Mouse (Mus musculus) midbrain, postnatal 0 days (tissue): ENCODE data around the gene Atmin. TPM values are rescaled to one million over a fixed set of nuclear protein-coding genes. Genes with fewer than 3 reads are reported as not detected.

Experiments
- ATAC-seq: fragments of 200-750 bp; cut with Nextera tagmentation; 2 replicates; pipeline ENCODE4 v1.8.0; 2017; ENCODE audit warnings: moderate number of reproducible peaks, mild to moderate bottlenecking, moderate TSS enrichment, moderate library complexity; ENCODE audit not compliant: low FRiP score
- DNase-seq: peaks from one replicate; pipeline ENCODE4 v3.0.0-alpha.2; 2015; ENCODE audit warnings: low spot score
- H3K27ac ChIP-seq: fragments of 300-500 bp; sonication (generic); 2 replicates; pipeline ENCODE4 v1.5.1; 2014; ENCODE audit warnings: low read depth, mild to moderate bottlenecking, low read length, mixed read lengths
- H3K27me3 ChIP-seq: fragments of 300-500 bp; sonication (generic); 2 replicates; pipeline ENCODE4 v1.6.1; 2014; ENCODE audit warnings: low read length, control low read depth, mixed read lengths; ENCODE audit not compliant: insufficient read depth
- H3K36me3 ChIP-seq: fragments of 300-500 bp; sonication (generic); 2 replicates; pipeline ENCODE4 v1.6.1; 2014; ENCODE audit warnings: low read length, control low read depth, mixed read lengths; ENCODE audit not compliant: insufficient read depth
- H3K4me1 ChIP-seq: fragments of 300-500 bp; sonication (generic); 2 replicates; pipeline ENCODE4 v1.6.1; 2014; ENCODE audit warnings: mild to moderate bottlenecking, control low read depth, antibody characterized with exemption, low read length, mixed read lengths; ENCODE audit not compliant: insufficient read depth
- H3K4me2 ChIP-seq: fragments of 300-500 bp; sonication (generic); 2 replicates; pipeline ENCODE4 v1.6.1; 2014; ENCODE audit warnings: low read depth, mild to moderate bottlenecking, low read length, mixed read lengths; ENCODE audit not compliant: poor library complexity, severe bottlenecking
- H3K4me3 ChIP-seq: fragments of 300-500 bp; sonication (generic); 2 replicates; pipeline ENCODE4 v1.5.1; 2014; ENCODE audit warnings: low read depth, mild to moderate bottlenecking, low read length, moderate library complexity
- H3K9ac ChIP-seq: fragments of 300-500 bp; sonication (generic); replicated peaks from 2 replicates; pipeline ENCODE4 v1.6.1; 2014; ENCODE audit warnings: mild to moderate bottlenecking, low read length, moderate library complexity, mixed read lengths; ENCODE audit not compliant: poor library complexity, severe bottlenecking
- H3K9me3 ChIP-seq: fragments of 300-500 bp; sonication (generic); 2 replicates; pipeline ENCODE4 v1.6.1; 2016; ENCODE audit warnings: low read length, control low read depth
- CTCF ChIP-seq: IDR thresholded peaks from 2 replicates; pipeline ENCODE4 v1.5.1; 2016; ENCODE audit warnings: antibody characterized with exemption, mild to moderate bottlenecking
- WGBS: fragments of 180-500 bp; shearing (Covaris S2); extraction: QIAGEN DNeasy Blood & Tissue Kit; methylation state at CpG from one replicate; pipeline ENCODE4 v1.1.7; 2014; 5-methylcytosine and 5-hydroxymethylcytosine counted together
- polyA plus RNA-seq: library from polyadenylated mRNA; unstranded; fragments of >200 nt; fragmentation: Nextera tagmentation; extraction: Ambion mirVana; gene quantifications from 2 replicates; pipeline ENCODE4 v1.2.1, GENCODE M21; 2015
- total RNA-seq: library from RNA; depleted of rRNA; stranded (reverse); fragments of >200 nt; gene quantifications from 2 replicates; pipeline ENCODE4 v1.2.3, GENCODE M21; 2014

Atmin gene
- total and polyA plus RNA-seq, 2 experiments from 2014 or later = 22.7 to 47.1 TPM

- DNase-seq (peak; percentile 99), ATAC-seq (peak; percentile 99)
- Histone ChIP-seq H3K9ac (peak within 1 kb of the TSS; percentile 47), H3K4me1 (no peaks in the 10 kb centered on the region), H3K36me3 (no peaks in the 10 kb centered on the region), H3K4me2 (peak within 1 kb of the TSS; percentile 80), H3K9me3 (no peaks in the 10 kb centered on the region), H3K4me3 (peak within 1 kb of the TSS; percentile 83), H3K27ac (0 out of 2 replicates have a peak within 1 kb of the TSS, but pooled peaks have one; percentile 38), H3K27me3 (no peaks in the 10 kb centered on the region)
- TF ChIP-seq CTCF = peak; percentile 51; the same call in 1 of the 2 replicates
- WGBS = under 1% methylated on average over 46 of the region's 46 CpGs
These were observed 35.6 kb downstream of the Atmin start, which contains the start of gene 1700030J22Rik for GRCm38 (mm10) chr8:116978631-116979256. Gene 1700030J22Rik, minus strand, starts transcription at chr8:116978959.

- no peak overlapping the region for H3K27ac ChIP-seq
- 15% methylated on average over 4 of the region's 4 CpGs for whole genome bisulfite sequencing
- no peaks in the 10 kb centered on the region for H3K4me1 ChIP-seq
- peak; percentile 79 for DNase-seq
- ATAC-seq = no peak
- no peaks in the 10 kb centered on the region for H3K9me3 ChIP-seq
- H3K4me3 ChIP-seq = no peak overlapping the region
- H3K36me3 ChIP-seq = no peaks in the 10 kb centered on the region
- H3K4me2 ChIP-seq = no peak overlapping the region
- H3K27me3 ChIP-seq = no peaks in the 10 kb centered on the region
- no peak overlapping the region for H3K9ac ChIP-seq
- TF ChIP-seq CTCF = peak; percentile 86
These were observed 36.9 kb downstream of the Atmin start for GRCm38 (mm10) chr8:116980117-116980516.

- 100% methylated on average over 3 of the region's 3 CpGs for WGBS
- DNase-seq = no peak
These were observed 46.6 kb downstream of the Atmin start for GRCm38 (mm10) chr8:116989842-116990241.

GRCm38 (mm10) chr8:116991241-116991640 is 48.0 kb downstream of the Atmin start:
- H3K36me3 ChIP-seq = peaks cover 5% of the 10 kb centered on the region; the same call in 1 of the 2 replicates
- no peaks in the 10 kb centered on the region for H3K4me1 ChIP-seq
- ATAC-seq = no peak
- H3K27ac ChIP-seq = no peak overlapping the region
- no peak overlapping the region for H3K9ac ChIP-seq
- TF ChIP-seq CTCF = no peak
- no peak for DNase-seq
- H3K9me3 ChIP-seq = no peaks in the 10 kb centered on the region
- H3K4me3 ChIP-seq = no peak overlapping the region
- no peaks in the 10 kb centered on the region for H3K27me3 ChIP-seq
- H3K4me2 ChIP-seq = no peak overlapping the region
- 82% methylated on average over 8 of the region's 8 CpGs for WGBS

More at GRCm38 (mm10) chr8:116989842-116990241, 46.6 kb downstream of the Atmin start:
- Histone ChIP-seq H3K9me3 (no peaks in the 10 kb centered on the region), H3K4me3 (no peak overlapping the region), H3K4me2 (no peak overlapping the region), H3K27me3 (no peaks in the 10 kb centered on the region), H3K9ac (no peak overlapping the region), H3K27ac (no peak overlapping the region), H3K36me3 (peaks cover 8% of the 10 kb centered on the region; the same call in 1 of the 2 replicates), H3K4me1 (no peaks in the 10 kb centered on the region)
- TF ChIP-seq CTCF = 0 out of 2 replicates have a peak, but pooled peaks have one; percentile 9
- no peak for ATAC-seq

- Histone ChIP-seq H3K27ac (no peak overlapping the region), H3K4me2 (peak overlapping the region; percentile 91), H3K4me3 (peak overlapping the region; percentile 69), H3K9ac (no peak overlapping the region), H3K9me3 (no peaks in the 10 kb centered on the region), H3K36me3 (no peaks in the 10 kb centered on the region), H3K4me1 (no peaks in the 10 kb centered on the region), H3K27me3 (no peaks in the 10 kb centered on the region)
- DNase-seq (no peak), ATAC-seq (no peak)
- 9% methylated on average over 23 of the region's 23 CpGs for WGBS
- TF ChIP-seq CTCF = no peak
These were observed 49.2 kb downstream of the Atmin start for GRCm38 (mm10) chr8:116992176-116992971.
